9 mouse cellular contexts compared by ENCODE assay signal in genomic region chr11:30289470-30290431, GRCm38 (mm10). TPM values are rescaled to one million over a fixed set of nuclear protein-coding genes. Genes with fewer than 3 reads are reported as not detected.
A peak's percentile ranks its signal among the peaks of the same experiment; 100 is the strongest.
DNase-seq lines count a peak whose midpoint lies in the region; ATAC-seq and TF ChIP-seq lines count a peak whose summit lies in the region.
"Had no signal": no experiment of that assay in that cellular context is flagged by ENCODE, and none has a peak within 500 bp of the region (broad histone marks: within the 10 kb centered on the region; RNA-seq: fewer than 3 reads in every experiment).

No protein-coding gene starts in this region.

- peak; percentile 58; the same call in 1 of the 2 replicates for ATAC-seq in cerebellum, adult (ENCODE audit: insufficient number of reproducible peaks, low FRiP score, low TSS enrichment)
- peak; percentile 44; the same call in 1 of the 2 replicates for ATAC-seq in midbrain, postnatal 0 days (ENCODE audit: low FRiP score)
- ATAC-seq in inflammation-experienced regulatory T-cells, adult 6 months, result no peak

- no peak overlapping the region for H3K9ac ChIP-seq in midbrain, postnatal 0 days (replicated peaks; ENCODE audit: low read length, poor library complexity, severe bottlenecking)
- H3K9ac ChIP-seq: limb, embryonic 12.5 days had no signal

- H3K4me2 ChIP-seq in midbrain, postnatal 0 days (ENCODE audit: low read depth, low read length, poor library complexity, severe bottlenecking), result no peak overlapping the region
- H3K4me2 ChIP-seq: limb, embryonic 12.5 days had no signal

- intact Hi-C loops in heart, postnatal 14 days (cut with DNase I), result loop anchor here (2.0 kb wide), 1 partner anchor 75 kb away; no protein-coding TSS in a partner anchor

- no peaks in the 10 kb centered on the region for H3K36me3 ChIP-seq in midbrain, postnatal 0 days (ENCODE audit: insufficient read depth, low read length)
- H3K36me3 ChIP-seq: limb, embryonic 12.5 days had no signal

- TF ChIP-seq CTCF in midbrain, postnatal 0 days (IDR thresholded peaks at IDR 0.05), result no peak

- H3K27ac ChIP-seq in midbrain, postnatal 0 days (ENCODE audit: low read depth, low read length), result no peak overlapping the region
- H3K27ac ChIP-seq: limb, embryonic 12.5 days had no signal

- H3K27me3 ChIP-seq in midbrain, postnatal 0 days (ENCODE audit: insufficient read depth, low read length), result no peaks in the 10 kb centered on the region
- H3K27me3 ChIP-seq: limb, embryonic 12.5 days had no signal

- 40% methylated on average over 7 of the region's 7 CpGs for WGBS in midbrain, postnatal 0 days

- DNase-seq in cerebellum, adult 11 months, result no peak
- DNase-seq in layer of hippocampus, postnatal 14 days (ENCODE audit: low spot score in 2 of 2), result peak; percentile 30 to 37
- no peak for DNase-seq in layer of hippocampus, adult 9-10 months (ENCODE audit: low spot score)
- peak; percentile 43 to 50 for DNase-seq in heart, postnatal 14 days
- DNase-seq in midbrain, postnatal 0 days (ENCODE audit: low spot score), result no peak
- no peak for DNase-seq in urinary bladder, adult 2 months (ENCODE audit: low spot score)

- no peak overlapping the region for H3K4me3 ChIP-seq in midbrain, postnatal 0 days (ENCODE audit: low read depth, low read length)
- H3K4me3 ChIP-seq: limb, embryonic 12.5 days had no signal

- no peaks in the 10 kb centered on the region for H3K9me3 ChIP-seq in midbrain, postnatal 0 days (ENCODE audit: low read length)
- H3K9me3 ChIP-seq: limb, embryonic 12.5 days had no signal

- H3K4me1 ChIP-seq in midbrain, postnatal 0 days (ENCODE audit: insufficient read depth, low read length), result no peaks in the 10 kb centered on the region
- H3K4me1 ChIP-seq: limb, embryonic 12.5 days had no signal

RNA-seq across cellular contexts. Expression of gene Sptbn1, which starts 21.8 kb away (rescaled TPM):
- total RNA-seq in layer of hippocampus, postnatal 14 days (2021), result 100 to 1,000 TPM; 675 to 713 TPM
- total RNA-seq in heart, postnatal 14 days (2021), result 100 to 1,000 TPM; 509 to 527 TPM
- total RNA-seq in midbrain, postnatal 0 days (2014; rRNA removed), result 294 and 367 TPM in 2 replicates
- 170 and 173 TPM in 2 replicates for polyA plus RNA-seq in midbrain, postnatal 0 days (2015; fragmentation: Nextera tagmentation; extraction: Ambion mirVana)
- 100 to 1,000 TPM in 1 of 3 experiments, 10 to 100 TPM in 2; 72.4 to 101 (median 89.7) TPM for polyA plus RNA-seq in inflammation-experienced regulatory T-cells, adult 6 months (2017; shearing (Covaris generic))
- 174 and 223 TPM in 2 replicates for polyA plus RNA-seq in urinary bladder, adult 2 months (2012; rRNA removed)

Comparison
In these comparisons a context has a peak if more than half of its experiments do, and no peak if none do; other contexts are left out.
1. DNase-seq: peak in layer of hippocampus, postnatal 14 days (2 of 2) and heart, postnatal 14 days (2 of 2); none in cerebellum, adult 11 months (single experiment), layer of hippocampus, adult 9-10 months (single experiment), midbrain, postnatal 0 days (single experiment) and urinary bladder, adult 2 months (single experiment).